Mouse (Mus musculus) erythroblast, embryonic 14.5 days (primary cell): ENCODE results near the gene Olfr68. TPM values are rescaled to one million over a fixed set of nuclear protein-coding genes. Genes with fewer than 3 reads are reported as not detected.
"Not testable (repeated sequence)": the region's sequence is repeated elsewhere in the genome, so short reads cannot be mapped to it uniquely, and the experiment has no call there.

ENCODE experiments used
- H3K27me3 ChIP-seq: 2 replicates; pipeline ENCODE4 v1.6.1; 2012; ENCODE audit warnings: inconsistent platforms; ENCODE audit not compliant: control insufficient read depth
- H3K36me3 ChIP-seq: 2 replicates; pipeline ENCODE4 v1.6.1; 2012; ENCODE audit warnings: mild to moderate bottlenecking, inconsistent platforms; ENCODE audit not compliant: control insufficient read depth
- H3K4me1 ChIP-seq: 2 replicates; pipeline ENCODE4 v1.6.1; 2012; ENCODE audit warnings: inconsistent platforms; ENCODE audit not compliant: control insufficient read depth
- H3K4me3 ChIP-seq: replicated peaks from 2 replicates; pipeline ENCODE3; 2012; ENCODE audit warnings: moderate library complexity, mild to moderate bottlenecking, inconsistent platforms
- H3K9me3 ChIP-seq: 2 replicates; pipeline ENCODE4 v1.6.1; 2012; ENCODE audit warnings: low read length, inconsistent platforms, mixed read lengths; ENCODE audit not compliant: control insufficient read depth
- GATA1 ChIP-seq: IDR thresholded peaks from 2 replicates; pipeline ENCODE4 v1.6.1; 2012; ENCODE audit warnings: low read length, inconsistent platforms, mixed read lengths
- TAL1 ChIP-seq: IDR thresholded peaks from 3 replicates; pipeline ENCODE4 v1.6.1; 2012; ENCODE audit warnings: low read length, inconsistent platforms, mixed read lengths
- polyA plus RNA-seq: library from polyadenylated mRNA; stranded (reverse); fragments of >175 nt; gene quantifications from 2 replicates; pipeline ENCODE4 v1.2.3, GENCODE M21; 2012

The Olfr68 gene
- polyA plus RNA-seq, 1 experiment: not detected

DNA sequence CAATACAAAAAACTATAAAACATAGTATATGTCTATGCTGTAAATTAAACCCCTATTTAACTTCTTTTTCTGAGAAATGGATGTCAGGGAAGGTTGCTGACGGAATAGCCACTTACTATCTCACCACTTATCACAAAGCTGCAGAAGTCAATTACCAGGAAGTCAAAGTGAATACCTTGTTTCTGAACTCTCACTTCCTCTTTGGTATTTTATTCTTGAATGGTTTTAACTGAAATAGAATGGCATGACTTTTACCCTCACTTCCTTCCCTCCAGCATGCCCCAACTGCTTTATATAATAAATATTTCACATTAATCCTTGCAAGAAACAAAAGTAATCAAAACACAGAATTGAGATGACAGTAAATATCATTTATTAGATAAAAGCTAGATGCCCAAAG, 32.7 kb upstream of the Olfr68 start:
- TF ChIP-seq GATA1: no peak; the same call in 1 of the 2 replicates
- TF ChIP-seq TAL1: no peak
- Histone ChIP-seq H3K36me3 (peaks cover 36% of the 10 kb centered on the region), H3K9me3 (no peaks in the 10 kb centered on the region), H3K4me3 (peak overlapping the region; percentile 68), H3K27me3 (no peaks in the 10 kb centered on the region), H3K4me1 (peaks cover 62% of the 10 kb centered on the region)

GRCm38 (mm10) chr7:103811223-103811845, 31.8 kb upstream of the Olfr68 start:
- TF ChIP-seq TAL1 (peak; percentile 56), GATA1 (peak; percentile 42)
- peaks cover 67% of the 10 kb centered on the region for H3K4me1 ChIP-seq
- no peaks in the 10 kb centered on the region for H3K9me3 ChIP-seq
- no peaks in the 10 kb centered on the region for H3K27me3 ChIP-seq
- H3K4me3 ChIP-seq: peak overlapping the region; percentile 64
- peaks cover 36% of the 10 kb centered on the region for H3K36me3 ChIP-seq

GRCm38 (mm10) chr7:103810746-103811145, 31.2 kb upstream of the Olfr68 start:
- H3K4me1 ChIP-seq: peaks cover 64% of the 10 kb centered on the region
- H3K4me3 ChIP-seq: peak overlapping the region; percentile 64
- H3K36me3 ChIP-seq: peaks cover 36% of the 10 kb centered on the region
- TF ChIP-seq TAL1: no peak
- TF ChIP-seq GATA1: no peak
- no peaks in the 10 kb centered on the region for H3K27me3 ChIP-seq
- H3K9me3 ChIP-seq: no peaks in the 10 kb centered on the region

GRCm38 (mm10) chr7:103810296-103810695, 30.8 kb upstream of the Olfr68 start:
- H3K36me3 ChIP-seq: peaks cover 36% of the 10 kb centered on the region
- no peaks in the 10 kb centered on the region for H3K9me3 ChIP-seq
- H3K4me3 ChIP-seq: peak overlapping the region; percentile 64
- H3K4me1 ChIP-seq: peaks cover 61% of the 10 kb centered on the region
- no peaks in the 10 kb centered on the region for H3K27me3 ChIP-seq
- no peak for TF ChIP-seq GATA1
- TF ChIP-seq TAL1: peak; percentile 16; the same call in 1 of the 3 replicates

- Histone ChIP-seq H3K36me3 (peaks cover 36% of the 10 kb centered on the region), H3K4me1 (peaks cover 57% of the 10 kb centered on the region), H3K27me3 (no peaks in the 10 kb centered on the region), H3K9me3 (no peaks in the 10 kb centered on the region), H3K4me3 (peak overlapping the region; percentile 64)
- TF ChIP-seq GATA1 (no peak), TAL1 (no peak)
Observed at GRCm38 (mm10) chr7:103809801-103810155, 30.3 kb upstream of the Olfr68 start.

- Histone ChIP-seq H3K36me3 (peaks cover 36% of the 10 kb centered on the region), H3K4me1 (peaks cover 52% of the 10 kb centered on the region), H3K9me3 (no peaks in the 10 kb centered on the region), H3K27me3 (no peaks in the 10 kb centered on the region), H3K4me3 (peak overlapping the region; percentile 64)
- TF ChIP-seq TAL1 (peak; percentile 79), GATA1 (peak; percentile 82)
Observed at GRCm38 (mm10) chr7:103808971-103809800, 29.7 kb upstream of the Olfr68 start.

DNA sequence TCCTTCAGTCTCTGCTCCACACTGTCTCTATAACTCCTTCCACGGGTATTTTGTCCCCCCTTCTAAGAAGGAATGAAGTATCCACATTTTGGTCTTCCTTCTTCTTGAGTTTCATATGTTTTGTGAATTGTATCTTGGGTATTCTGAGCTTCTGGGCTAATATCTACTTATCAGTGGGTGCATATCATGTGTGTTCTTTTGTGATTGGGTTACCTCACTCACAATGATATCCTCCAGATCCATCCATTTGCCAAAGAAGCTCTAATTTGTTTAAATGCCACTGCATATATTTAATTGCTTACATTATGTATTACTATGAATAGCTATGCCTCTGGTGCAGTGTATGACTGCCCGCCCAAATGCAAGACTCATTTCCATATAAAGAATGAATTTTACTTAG, 28.6 kb upstream of the Olfr68 start:
- not testable (repeated sequence) for H3K9me3 ChIP-seq, H3K27me3 ChIP-seq, H3K4me3 ChIP-seq
- Histone ChIP-seq H3K4me1 (peaks cover 48% of the 10 kb centered on the region), H3K36me3 (peaks cover 30% of the 10 kb centered on the region)

GRCm38 (mm10) chr7:103806856-103807255, 27.4 kb upstream of the Olfr68 start:
- H3K36me3 ChIP-seq: peaks cover 23% of the 10 kb centered on the region
- H3K27me3 ChIP-seq: no peaks in the 10 kb centered on the region
- no peak overlapping the region for H3K4me3 ChIP-seq
- H3K4me1 ChIP-seq: peaks cover 48% of the 10 kb centered on the region
- TF ChIP-seq GATA1 (no peak), TAL1 (no peak)
- no peaks in the 10 kb centered on the region for H3K9me3 ChIP-seq

DNA sequence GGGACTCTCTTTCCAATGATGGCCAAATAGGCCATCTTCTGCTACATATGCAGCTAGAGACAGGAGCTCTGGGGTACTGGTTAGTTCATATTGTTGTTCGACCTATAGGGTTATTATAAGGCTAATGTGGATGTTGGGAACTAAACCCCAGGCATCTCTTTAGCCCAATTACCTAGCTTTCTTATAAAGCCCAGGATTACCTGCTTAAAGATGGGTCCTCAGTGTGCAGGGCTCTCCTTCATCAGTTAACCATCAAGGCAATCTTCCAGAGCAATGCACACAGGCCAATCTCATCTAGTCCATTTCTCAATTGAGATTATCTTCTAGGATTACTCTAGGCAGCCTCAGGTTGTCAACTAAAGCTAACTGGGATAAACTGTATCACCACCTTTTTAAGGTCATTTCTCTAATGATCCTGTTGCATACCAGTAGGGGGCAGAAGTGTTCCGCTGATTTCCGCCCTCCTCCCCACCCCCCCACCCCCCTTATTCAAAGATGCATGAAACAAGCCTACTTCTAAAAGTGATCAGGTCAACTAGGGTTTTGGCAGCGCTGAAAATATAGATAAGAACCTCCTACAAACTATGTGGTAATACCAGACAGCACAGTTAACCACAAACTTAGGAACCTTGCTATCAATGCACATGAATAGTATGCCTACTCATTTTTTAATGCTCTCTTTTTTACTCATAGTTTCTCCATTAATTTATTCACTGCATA, 13.3 kb upstream of the Olfr68 start:
- H3K4me3 ChIP-seq: no peak overlapping the region
- peaks cover 16% of the 10 kb centered on the region for H3K4me1 ChIP-seq
- TF ChIP-seq TAL1: no peak
- TF ChIP-seq GATA1: no peak
- no peaks in the 10 kb centered on the region for H3K9me3 ChIP-seq
- no peaks in the 10 kb centered on the region; the same call in 1 of the 2 replicates for H3K27me3 ChIP-seq
- H3K36me3 ChIP-seq: no peaks in the 10 kb centered on the region; the same call in 1 of the 2 replicates
